Mouse (Mus musculus) testis, adult 2 months (tissue): ENCODE data around the gene Galnt14.

Source experiments
- CTCF ChIP-seq: fragments of 200-500 bp; IDR thresholded peaks from 2 replicates; pipeline ENCODE4 v1.5.1; 2012; ENCODE audit warnings: low read depth, mild to moderate bottlenecking, inconsistent platforms, low read length, moderate library complexity; ENCODE audit not compliant: control insufficient read depth, insufficient read depth, insufficient replicate concordance
- POLR2A ChIP-seq: fragments of 200-500 bp; IDR thresholded peaks from 2 replicates; pipeline ENCODE4 v1.6.1; 2012; ENCODE audit warnings: low read depth, mild to moderate bottlenecking, inconsistent platforms, low read length, moderate library complexity; ENCODE audit not compliant: control insufficient read depth

- TF ChIP-seq CTCF (no peak), POLR2A (no peak)
Observed at GRCm38 (mm10) chr17:73514258-73514657, 196.0 kb downstream of the Galnt14 start.
